Mouse (Mus musculus) kidney, adult 18-20 months (tissue): ENCODE results near the gene Rrp36.
A peak's percentile ranks its signal among the peaks of the same experiment; 100 is the strongest.

Source experiments
- DNase-seq: peaks from one replicate; pipeline ENCODE4 v3.0.0; 2021

Gene Rrp36

DNA sequence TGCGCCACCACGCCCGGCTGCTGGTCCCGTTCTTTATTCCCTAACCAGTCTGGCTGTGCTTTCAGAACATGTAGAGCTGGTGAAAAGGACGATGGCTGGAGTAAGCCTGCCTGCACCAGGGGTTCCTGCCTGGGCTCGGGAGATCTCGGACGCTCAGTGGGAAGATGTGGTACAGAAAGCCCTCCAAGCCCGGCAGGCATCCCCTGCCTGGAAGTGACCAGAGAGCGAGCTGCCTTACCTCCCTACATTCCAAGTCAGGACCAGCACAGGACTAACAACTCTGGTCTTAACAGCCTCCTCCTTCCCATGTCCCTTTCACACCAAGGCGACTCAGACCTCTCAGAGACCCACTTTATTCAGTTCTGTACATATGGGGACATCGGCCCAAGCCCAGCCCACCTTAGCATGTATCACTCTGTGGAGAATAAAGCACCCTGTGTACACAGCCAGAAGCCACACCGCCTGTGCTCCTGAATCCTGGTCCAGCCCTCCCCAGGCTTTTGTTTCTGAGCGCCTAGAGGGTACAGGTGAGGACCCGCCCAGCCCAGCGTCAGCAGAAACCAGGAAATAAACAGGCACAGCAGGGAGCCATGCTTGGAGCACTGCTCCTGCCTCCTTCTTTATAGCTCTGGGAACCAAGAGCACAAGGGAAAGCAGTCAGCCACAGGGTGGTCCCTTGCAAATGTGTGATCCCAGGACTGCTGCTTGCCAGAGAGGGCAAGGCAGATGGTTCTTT, 8.7 kb upstream of the Rrp36 start:
- no peak for DNase-seq

DNA sequence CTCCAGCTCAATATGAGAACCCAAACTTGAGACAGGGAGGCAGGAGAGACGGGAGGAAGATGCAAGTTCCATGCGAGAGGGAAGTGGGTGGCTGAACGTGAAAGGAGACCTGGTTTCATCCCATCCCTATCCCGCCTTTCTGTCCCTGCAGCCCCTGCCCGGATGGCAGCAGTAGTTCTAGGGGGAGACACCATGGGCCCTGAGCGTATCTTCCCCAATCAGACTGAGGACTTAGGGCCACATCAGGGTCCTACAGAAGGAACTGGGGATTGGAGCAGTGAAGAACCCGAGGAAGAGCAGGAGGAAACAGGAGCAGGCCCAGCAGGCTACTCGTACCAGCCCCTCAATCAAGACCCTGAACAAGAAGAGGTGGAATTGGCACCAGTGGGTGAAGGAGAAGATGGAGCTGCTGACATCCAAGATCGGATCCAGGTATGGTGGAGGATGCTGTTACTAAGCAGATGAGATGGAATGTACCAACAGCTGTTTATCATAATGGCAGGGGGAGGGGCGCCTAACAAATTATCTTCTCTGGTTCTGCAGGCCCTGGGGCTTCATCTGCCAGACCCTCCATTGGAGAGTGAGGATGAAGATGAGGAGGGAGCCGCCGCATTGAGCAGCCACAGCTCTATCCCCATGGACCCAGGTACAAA, 7.4 kb upstream of the Rrp36 start:
- DNase-seq, result no peak

DNA sequence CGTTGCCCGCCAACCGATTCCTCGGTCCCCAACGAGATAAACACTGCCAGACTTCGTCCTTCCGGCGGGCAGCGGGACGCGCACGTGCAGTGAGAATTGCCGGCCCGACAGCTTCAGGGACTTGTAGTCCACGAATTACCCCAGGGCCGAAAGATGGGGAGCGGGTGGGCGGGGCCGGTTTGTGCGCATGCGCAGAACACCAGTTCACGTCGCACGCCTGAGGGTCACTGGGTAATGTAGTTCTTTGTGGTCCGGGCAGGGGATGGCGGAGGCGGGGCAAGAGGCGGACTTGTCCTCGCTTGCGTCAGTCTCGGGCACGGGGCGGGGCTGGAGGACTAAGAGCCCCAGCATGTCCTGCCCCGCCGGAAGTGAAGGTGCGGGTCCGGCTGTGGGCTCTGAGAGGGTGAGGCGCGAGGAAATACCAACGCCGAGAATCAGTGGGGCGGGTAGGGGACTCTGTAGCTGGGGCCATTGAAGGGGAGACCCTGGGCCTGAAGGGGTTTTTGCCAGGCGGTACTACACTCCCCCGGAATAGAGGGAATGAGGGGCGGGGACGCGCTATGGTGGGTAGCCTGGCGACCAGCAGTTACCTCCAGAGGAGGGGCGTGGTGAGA, 6.7 kb upstream of the Rrp36 start, which contains the start of gene Klhdc3:
Gene Klhdc3 (minus strand): TSS at position 155 of the 614 bp plus-strand sequence.
- DNase-seq, result peak; percentile 97

DNA sequence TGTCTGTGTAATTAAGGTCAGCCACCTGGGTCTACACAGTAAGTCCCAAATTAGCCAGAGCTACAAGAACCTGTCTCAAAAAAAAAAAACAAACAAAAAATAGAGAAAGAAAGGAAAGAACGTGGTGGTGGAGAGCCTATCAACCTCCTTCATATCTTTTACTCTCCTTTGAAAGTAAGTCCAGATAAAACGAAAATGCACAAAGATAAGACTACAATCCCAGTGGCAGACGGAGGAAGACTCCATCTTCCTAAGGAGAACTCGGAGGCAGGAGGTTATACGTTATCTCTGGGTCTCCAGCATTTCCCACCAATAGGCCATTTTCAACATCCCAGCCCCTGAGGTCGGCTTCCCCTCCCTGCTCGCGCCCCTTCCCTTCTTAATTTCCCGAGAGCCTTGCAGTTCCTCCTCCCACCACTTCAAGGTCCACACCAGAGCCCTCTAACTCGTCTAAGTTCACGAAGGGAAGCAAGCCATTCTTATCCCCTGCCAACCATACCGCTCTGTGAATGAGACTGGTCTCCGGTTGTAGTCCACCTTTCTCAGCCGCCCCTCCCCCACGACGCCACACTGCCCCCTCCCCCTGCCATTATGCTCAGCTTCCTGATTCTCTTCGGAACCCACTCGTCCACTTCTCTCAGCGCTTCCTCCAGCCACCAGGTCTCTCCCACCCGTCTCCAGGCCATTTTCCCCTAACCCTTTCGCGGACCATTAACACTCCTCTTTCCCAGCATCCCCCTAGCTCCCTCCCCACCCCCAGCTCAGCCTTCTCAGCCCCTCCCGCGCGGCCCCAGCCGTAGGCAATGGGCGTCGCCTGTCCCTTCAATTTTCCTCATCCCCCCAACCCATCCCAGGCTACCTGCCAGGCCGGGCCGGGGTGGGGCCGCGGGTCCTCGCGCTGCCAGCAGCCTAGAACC, 5.9 kb upstream of the Rrp36 start:
- DNase-seq, result no peak

DNA sequence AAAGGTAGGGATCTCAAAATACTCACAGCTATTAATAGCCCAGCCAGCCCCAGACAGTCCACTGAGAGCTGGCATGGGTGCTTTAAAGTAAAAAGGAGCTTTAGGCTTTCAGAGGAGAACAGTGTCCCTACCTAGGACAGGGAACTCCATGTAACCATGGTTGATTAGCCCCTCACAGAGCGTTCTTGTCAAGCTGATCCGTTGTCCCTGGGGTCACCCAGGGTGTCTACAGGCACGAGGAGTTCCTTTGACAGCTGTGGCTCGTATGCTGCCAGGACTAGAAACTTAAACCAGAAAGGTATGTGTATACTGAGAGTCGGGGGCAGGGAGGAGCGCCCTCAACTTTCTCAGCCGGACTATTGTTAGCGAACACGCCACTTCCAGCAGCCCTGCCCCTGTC, 4.8 kb upstream of the Rrp36 start:
- no peak for DNase-seq

DNA sequence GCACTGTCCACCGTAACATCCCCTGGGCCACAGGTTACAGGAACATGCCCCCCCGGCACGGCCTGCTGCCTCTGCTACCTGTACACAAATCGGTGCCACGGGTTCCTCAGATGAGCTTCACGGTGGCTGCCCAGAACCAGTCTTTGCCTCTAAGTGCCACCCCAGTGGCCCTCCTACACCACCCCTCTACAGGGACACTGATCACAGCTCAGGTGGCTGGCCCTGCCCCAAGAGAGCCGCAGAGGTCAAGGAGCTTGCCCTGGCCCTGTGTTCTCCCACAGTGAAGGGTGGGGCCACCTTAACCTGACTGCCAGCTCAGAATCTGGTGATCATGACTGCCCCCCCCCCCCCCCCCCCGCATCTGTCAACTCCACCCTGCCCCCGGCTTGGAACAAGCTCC, 4.3 kb upstream of the Rrp36 start, which contains the start of gene Mea1:
Gene Mea1 (plus strand): TSS at position 378 of the 400 bp plus-strand sequence.
- peak; percentile 30 for DNase-seq

DNA sequence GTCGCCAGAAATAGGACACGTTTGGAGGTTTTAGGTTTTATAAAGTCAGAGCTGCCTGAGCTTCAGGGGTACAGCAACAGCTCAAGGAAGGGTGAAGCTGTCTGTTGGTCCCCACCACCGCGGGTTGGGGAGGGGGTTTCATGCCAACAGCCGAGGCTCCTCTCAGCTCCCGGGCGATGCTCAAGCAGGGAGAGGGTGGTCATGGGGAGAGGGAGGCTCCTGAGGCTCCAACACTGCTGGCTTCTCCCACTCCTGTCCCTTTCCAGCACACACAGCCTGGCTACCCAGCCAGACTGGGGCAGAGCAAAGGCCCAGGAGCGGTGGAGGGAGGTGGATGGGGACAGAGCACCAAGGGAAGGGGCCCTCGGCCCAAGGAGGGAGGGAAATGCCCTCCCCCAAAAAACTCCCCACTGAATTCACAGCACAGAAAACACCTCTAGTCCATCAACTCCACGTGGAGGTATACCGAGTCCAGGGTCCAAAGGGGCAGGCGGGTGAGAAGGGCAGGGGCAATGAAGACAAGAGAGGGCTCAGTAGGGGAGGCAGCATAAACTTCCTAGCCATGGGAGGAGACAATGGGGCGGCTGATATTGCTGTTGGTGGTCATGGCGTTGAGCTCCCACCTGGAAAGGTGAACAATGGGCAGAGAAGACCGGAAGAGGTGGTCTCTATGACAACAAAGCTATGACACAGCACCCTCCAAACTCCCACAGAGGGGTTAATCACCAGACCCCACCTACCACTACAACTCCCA, 555 bp upstream of the Rrp36 start:
- DNase-seq, result no peak

DNA sequence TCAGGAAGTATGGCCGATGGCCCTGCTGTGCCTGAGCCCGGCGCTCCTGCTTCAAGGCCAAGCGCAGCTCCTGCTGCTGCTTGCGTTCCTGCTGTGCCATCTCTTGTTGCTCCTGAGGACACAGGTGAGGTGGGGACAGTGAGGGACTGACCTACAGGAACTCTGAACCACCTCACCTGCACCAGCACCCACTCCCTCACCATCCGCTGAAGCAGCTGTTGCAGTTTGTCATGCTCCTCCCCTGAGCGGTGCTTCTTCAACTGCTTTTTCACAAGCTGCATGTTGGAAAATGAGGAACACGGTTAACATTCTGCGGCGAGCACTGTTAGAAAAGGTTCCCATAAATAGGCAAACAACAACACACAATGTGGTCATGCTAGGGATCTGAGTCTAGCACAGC, 4.2 kb downstream of the Rrp36 start:
- DNase-seq, result no peak

DNA sequence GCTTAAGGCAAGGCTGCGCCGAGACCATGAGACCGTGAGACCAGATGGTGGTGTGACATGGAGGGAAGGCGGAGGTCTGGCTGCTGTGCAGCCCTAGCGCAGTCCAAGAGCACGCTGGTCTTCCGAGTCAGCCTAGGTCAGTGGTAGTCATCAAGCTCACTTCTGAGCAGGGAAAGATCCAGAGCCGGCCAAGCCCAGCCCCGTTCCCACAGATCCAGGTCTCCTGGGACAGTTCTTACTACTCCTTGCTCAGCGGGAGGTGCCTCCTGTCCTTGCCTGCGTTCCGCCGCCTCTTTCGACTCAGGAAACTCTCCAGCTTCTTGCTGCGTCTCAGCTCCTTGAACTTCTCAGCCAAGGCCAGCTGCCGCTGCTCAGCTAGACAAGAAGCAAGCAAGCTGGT, 6.4 kb downstream of the Rrp36 start:
- no peak for DNase-seq

DNA sequence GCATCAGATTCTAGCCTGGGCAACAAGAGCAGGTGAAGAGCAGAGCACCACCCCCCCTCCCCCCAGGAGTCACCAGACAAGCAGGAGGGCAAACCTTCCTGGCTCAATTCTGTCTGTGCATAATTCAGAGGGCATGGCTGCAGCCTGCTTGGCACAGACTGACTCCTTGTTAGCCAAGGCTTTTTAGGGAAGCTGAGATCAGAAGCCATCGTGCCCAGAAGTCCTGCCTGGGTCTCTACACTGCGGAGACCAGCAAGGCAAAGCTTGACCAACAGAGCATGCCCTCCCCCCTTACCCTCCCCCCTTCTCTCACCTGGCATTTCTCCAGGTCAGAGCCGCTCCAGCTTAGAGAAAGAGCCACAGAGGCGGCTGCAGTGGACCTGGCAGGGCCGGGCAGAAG, 11.4 kb downstream of the Rrp36 start:
- DNase-seq, result peak; percentile 21

DNA sequence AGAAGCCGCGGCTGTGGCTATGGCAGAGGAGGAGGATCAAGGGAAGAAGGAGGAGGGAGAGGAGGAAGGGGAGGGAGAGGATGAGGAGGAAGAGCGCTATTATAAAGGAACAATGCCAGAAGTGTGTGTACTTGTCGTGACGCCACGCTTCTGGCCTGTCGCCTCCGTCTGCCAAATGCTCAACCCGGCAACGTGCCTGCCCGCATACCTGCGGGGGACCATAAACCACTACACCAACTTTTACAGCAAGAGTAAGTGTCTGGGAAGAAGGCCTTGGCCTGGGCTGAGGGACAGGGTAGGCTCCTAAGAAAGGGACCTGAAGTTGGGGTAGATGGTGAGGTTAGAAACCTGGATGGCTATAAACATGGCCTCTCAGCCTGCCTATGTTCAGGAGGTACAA, 12.2 kb downstream of the Rrp36 start:
- no peak for DNase-seq

DNA sequence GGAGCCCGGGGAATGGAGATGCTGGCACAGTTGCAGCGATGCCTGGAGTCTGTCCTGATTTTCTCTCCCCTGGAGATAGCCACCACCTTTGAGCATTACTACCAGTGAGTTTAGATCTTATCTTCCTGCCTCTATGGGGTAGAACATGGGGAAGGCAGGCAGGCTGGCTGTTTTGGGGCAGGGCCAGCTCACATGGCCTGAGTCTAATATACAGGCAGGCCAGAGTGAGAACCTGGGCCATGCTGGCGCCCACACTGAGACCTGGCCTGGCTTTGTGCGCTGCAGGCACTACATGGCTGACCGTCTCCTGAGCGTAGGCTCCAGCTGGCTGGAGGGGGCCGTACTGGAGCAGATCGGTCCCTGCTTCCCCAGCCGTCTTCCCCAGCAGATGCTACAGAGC, 12.8 kb downstream of the Rrp36 start:
- DNase-seq, result no peak

DNA sequence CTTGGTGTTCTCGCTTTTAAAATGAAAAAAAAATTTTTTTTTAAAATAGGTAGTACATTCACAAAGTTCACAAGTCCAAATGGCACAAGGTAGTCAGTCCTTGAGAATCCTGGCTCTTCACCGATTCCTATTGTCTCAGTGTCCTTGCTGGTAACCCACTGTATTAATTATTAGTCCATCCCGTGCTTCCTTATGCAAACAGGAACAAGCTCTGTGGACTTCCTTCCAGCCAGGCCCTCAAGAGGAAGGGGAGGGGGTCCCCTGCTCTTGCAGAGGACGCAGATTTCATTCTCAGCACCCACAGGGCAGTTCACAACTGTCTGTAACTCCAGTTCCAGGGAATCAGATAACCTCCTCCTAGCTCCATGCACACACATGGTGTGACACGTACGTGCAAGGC, 18.1 kb downstream of the Rrp36 start:
- no peak for DNase-seq

DNA sequence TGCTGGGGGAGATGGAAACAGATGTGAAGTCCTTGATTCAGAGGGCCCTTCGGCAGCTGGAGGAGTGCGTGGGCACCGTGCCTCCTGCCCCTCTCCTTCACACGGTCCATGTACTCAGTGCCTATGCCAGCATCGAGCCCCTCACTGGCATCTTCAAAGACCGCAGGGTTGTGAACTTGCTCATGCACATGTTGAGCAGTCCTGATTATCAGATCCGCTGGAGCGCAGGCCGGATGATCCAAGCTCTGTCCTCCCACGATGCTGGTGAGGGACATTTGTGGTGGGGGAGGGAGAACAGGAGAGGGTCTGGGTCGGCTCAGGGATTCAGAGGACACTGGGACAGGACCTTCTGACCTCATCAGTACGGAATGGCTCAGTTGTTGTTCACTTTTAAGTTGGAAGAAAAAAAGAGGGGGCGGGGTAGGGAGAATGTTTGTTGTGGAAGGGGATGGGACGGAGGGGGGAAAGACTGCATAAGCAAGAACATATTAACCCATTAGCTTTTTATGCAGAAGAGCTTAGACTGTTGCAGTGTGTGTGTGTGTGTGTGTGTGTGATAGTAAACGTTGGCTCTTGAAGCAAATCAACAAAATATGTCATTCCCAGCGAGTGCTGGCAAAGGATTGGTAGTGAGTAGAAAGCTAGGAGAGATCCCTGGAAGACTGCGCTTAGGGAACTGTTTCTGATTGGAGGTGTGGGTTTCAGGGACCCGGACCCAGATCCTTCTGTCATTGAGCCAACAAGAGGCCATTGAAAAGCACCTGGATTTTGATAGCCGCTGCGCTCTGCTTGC, 22.2 kb downstream of the Rrp36 start:
- DNase-seq, result no peak

DNA sequence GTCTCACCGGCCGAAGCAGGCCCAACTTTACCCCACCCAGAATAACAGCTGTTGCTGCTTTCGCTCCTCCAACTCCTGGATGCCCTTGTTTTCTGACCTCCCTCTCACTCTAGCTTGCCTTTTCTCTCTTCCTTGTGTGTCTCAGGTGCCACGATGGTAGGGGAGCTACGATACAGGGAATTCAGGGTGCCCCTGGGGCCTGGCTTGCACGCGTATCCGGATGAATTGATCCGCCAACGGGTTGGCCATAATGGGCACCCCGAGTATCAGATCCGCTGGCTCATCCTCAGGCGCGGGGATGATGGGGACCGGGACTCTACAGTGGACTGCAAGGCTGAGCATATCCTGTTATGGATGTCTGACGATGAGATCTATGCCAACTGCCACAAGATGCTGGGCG, 22.9 kb downstream of the Rrp36 start:
- DNase-seq, result no peak

DNA sequence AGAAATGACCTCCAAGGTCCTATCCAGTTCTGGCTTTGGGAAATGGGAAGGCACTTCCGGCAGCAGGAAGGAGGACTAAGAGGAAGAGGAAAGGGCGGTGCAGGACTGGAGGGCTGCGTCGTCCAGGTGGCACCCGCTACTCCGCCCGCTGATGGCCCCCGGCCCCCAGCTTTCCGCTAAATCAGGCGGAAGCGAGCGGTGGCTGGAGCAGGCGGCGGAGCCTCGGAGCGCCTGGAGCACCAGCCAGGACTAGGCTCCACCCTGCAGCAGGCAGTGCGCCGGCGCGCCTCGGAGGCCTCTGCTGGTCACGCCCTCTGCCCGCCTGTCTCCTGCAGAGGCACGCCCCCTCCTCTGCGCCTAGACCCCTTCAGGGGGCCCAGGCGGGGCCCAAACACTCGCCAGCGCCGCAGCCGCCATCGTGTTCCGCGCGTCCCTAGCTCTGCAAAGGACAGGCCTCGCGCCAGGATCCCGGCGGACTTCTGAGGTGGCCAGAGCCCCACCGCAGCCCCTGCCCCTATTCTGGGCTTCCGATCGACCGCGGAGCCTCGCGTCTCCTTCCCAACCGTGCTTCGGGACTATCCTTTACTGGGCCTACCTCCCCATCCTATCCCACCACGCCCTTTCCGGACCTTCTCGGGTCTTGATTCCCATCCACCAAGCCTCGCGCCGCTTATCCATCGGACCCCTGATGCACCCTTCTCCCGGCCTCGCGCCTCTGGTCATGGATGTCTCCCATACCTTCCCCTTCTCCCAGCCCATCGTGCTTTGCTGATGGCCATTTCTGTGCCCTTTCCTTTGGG, 23.7 kb downstream of the Rrp36 start, which contains the start of gene Cul7:
Gene Cul7 (plus strand): TSS at position 106 of the 800 bp plus-strand sequence.
- DNase-seq, result peak; percentile 89

DNA sequence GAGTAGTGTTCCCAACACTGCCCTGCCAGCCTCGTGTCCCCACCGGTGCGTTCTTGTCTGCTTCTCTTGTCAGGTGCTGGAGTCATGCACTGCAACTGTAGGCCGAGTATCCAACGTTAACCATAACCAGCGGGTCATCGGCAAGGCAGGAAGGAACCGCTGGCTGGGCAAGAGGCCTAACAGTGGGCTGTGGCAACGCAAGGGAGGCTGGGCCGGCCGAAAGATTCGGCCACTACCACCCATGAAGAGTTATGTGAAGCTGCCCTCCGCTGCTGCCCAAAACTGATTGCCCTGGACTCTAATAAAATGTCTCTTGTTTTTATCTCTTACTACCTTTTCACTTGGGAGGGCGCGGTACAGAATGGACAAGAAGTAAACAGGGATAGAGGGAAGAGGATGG, 24.3 kb downstream of the Rrp36 start:
- DNase-seq, result no peak

DNA sequence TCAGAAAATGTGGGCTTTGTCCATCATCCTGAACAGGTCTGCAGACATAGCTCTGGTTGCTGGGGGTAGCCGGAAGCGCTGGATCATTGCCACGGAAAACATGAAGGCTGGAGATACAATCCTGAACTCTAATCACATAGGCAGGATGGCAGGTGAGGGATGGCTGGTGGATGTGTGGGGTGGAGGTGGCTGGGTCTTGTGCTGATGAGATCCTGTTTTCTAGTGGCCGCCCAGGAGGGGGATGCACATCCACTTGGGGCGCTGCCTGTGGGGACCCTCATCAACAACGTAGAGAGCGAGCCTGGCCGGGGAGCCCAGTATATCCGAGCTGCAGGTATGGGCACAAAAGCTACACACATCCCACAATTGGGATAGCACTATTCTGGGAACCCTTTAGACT, 25.7 kb downstream of the Rrp36 start:
- no peak for DNase-seq

DNA sequence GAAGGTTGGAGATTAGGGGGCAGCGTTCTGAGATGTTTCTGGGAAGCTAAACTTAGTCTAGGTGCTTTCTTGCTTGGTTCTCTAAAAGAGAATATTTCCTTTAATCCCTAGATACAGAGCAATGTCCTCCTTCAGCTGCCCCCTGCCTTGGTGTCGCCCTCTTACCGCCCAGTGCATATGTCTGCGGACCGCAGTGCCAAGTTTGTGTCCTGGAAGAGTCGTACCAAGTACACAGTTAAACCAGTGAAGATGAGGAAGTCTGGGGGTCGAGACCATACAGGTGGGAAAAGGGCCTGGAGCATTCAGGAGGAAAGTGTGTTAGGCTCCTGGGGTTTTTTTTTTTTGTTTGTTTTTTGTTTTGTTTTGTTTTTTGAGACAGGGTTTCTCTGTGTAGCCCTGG, 26.9 kb downstream of the Rrp36 start:
- DNase-seq, result no peak

DNA sequence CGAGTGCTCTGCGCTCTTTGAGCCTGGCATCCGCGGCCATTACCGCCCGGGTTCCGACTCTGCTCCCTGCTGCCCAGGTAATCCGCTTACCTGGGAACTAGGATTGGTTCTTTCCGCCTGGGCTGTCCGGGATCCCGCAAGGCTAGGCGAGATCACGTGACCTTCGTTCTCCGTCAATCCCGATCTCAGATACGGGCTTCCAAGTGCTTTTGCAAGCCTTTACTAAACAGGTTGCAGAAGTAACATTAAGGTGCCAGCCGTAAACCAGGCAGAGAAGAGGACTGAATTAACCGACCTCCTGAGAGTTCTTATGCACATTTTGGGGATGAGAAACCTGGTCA, 27.9 kb downstream of the Rrp36 start:
- no peak for DNase-seq
